Mouse (Mus musculus) E14TG2a.4 (cell line): Measurements from ENCODE around the gene Schip1.

Experiments used
- H3K27me3 ChIP-seq: 2 replicates; pipeline ENCODE4 v1.6.1; 2014; ENCODE audit warnings: low read length, control low read depth; ENCODE audit not compliant: insufficient read depth
- H3K36me3 ChIP-seq: 2 replicates; pipeline ENCODE4 v1.6.1; 2014; ENCODE audit warnings: low read length, control low read depth; ENCODE audit not compliant: insufficient read depth
- H3K4me1 ChIP-seq: replicated peaks from 2 replicates; pipeline ENCODE4 v1.6.1; 2014; ENCODE audit warnings: low read depth, low read length, control low read depth
- H3K4me3 ChIP-seq: replicated peaks from 2 replicates; pipeline ENCODE4 v1.5.1; 2014; ENCODE audit warnings: mild to moderate bottlenecking, low read length
- H3K9me3 ChIP-seq: 2 replicates; pipeline ENCODE4 v1.6.1; 2014; ENCODE audit warnings: low read length, control low read depth
- CTCF ChIP-seq: conservative IDR thresholded peaks from 2 replicates; pipeline ENCODE4 v1.5.1; 2014; ENCODE audit warnings: low read length
- NANOG ChIP-seq: IDR thresholded peaks from 2 replicates; pipeline ENCODE4 v1.6.1; 2014; ENCODE audit warnings: borderline replicate concordance, low read length, mixed read lengths
- POU5F1 ChIP-seq: IDR thresholded peaks from 2 replicates; pipeline ENCODE4 v1.6.1; 2014; ENCODE audit warnings: low read length, borderline replicate concordance

Schip1 gene

DNA sequence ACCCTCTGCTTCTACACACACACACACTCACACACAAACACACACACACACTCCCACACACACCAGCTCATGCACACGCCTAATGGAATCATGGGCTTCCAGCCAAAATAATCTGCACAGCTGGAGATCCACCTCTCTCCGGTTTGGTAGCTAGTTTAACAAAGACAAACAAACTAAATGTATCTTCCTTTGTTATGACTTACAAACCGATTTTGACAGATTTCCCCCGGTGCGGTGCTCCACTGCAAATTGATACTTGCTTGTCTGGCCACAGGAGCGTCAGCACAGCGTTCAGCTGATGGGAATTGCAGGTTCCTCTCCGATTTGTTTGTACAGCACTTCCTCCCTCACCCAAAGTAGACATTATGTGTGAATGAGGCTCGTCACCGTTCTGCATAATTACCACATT, 310.5 kb downstream of the Schip1 start:
- Histone ChIP-seq H3K9me3 (no peaks in the 10 kb centered on the region), H3K27me3 (0 out of 2 replicates have a peak, but pooled peaks cover 2% of the 10 kb centered on the region), H3K4me1 (no peaks in the 10 kb centered on the region), H3K36me3 (no peaks in the 10 kb centered on the region), H3K4me3 (no peak overlapping the region)
- TF ChIP-seq NANOG (no peak), POU5F1 (no peak), CTCF (no peak)

DNA sequence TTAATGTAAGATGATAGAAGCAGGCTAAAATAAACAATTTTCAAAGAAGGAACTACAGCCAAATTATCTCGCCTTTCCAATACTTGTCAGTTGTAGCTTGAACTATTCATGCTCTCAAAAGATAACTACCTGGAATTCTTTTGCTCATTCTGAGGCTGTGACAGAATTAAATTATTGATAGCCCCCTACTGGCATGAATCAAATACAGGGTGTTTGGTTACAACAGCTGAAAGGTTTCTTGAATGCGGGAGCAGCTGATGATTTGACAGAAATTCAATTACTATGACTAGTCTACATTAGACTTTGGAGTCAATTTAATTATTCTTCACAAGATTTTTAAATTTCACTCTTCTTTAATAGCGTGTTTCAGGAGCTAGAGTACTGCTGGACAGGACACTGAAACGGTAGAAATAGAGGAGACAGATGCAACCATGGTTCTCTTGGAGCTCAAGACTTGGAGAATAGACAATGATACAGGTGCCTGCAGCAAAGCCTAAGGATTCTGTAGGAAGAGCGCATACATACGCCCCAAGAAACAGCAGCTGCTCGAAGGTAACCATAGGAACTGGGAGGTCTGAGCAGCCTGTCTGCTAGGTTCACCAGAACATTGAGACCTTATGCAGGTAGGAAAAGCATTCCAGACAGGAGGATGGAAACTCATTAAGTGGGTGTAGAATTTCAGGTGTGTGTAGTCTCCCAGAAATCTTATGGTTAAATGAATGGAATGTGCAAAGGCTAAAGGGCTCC, 313.0 kb downstream of the Schip1 start:
- Histone ChIP-seq H3K4me1 (no peaks in the 10 kb centered on the region), H3K36me3 (no peaks in the 10 kb centered on the region), H3K4me3 (no peak overlapping the region), H3K27me3 (0 out of 2 replicates have a peak, but pooled peaks cover 2% of the 10 kb centered on the region), H3K9me3 (no peaks in the 10 kb centered on the region)
- TF ChIP-seq POU5F1 (no peak), CTCF (no peak), NANOG (no peak)

DNA sequence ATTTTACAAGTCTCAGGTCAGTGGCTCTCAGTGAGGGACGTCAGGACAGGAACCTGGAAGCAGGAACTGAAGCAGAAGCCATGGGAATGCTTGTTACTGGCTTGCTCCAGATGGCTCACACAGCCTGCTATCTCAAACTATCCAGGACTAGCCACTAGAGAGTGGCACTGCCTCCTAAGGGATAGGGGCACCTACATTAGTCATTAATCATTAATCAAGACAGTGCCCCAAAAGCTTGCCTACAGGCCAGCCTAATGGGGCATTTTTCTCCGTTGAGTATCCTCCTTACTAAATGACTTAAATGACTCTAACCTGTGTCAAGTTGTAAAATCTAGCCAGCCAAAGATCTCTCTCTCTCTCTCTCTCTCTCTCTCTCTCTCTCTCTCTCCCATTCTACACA, 314.2 kb downstream of the Schip1 start:
- Histone ChIP-seq H3K36me3 (no peaks in the 10 kb centered on the region), H3K4me1 (no peaks in the 10 kb centered on the region), H3K9me3 (no peaks in the 10 kb centered on the region), H3K27me3 (0 out of 2 replicates have a peak, but pooled peaks cover 2% of the 10 kb centered on the region), H3K4me3 (no peak overlapping the region)
- TF ChIP-seq POU5F1 (no peak), NANOG (no peak), CTCF (no peak)

DNA sequence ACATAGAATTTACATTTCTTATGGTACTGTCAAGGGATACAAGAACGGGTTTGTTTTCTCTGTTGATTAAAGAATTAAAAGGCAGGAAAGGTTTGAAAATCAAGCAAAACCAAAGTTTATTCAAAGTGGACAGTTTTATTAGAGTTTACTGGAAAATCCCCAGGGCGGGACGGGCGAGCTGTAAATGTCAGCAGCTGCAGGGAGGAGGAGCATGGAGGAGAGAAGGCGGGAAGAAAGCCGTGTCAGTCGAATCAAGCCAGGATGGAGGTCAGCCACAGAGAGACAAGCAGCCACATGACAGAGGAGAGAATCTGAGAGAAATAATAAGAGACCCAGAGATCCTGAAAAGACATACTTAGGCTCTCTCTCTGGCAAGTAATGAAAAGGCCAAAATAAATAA, 314.6 kb downstream of the Schip1 start:
- H3K4me1 ChIP-seq, result no peaks in the 10 kb centered on the region
- H3K36me3 ChIP-seq, result no peaks in the 10 kb centered on the region
- no peak for TF ChIP-seq NANOG
- no peak for TF ChIP-seq CTCF
- TF ChIP-seq POU5F1, result no peak
- no peaks in the 10 kb centered on the region for H3K9me3 ChIP-seq
- H3K27me3 ChIP-seq, result 0 out of 2 replicates have a peak, but pooled peaks cover 2% of the 10 kb centered on the region
- no peak overlapping the region for H3K4me3 ChIP-seq

DNA sequence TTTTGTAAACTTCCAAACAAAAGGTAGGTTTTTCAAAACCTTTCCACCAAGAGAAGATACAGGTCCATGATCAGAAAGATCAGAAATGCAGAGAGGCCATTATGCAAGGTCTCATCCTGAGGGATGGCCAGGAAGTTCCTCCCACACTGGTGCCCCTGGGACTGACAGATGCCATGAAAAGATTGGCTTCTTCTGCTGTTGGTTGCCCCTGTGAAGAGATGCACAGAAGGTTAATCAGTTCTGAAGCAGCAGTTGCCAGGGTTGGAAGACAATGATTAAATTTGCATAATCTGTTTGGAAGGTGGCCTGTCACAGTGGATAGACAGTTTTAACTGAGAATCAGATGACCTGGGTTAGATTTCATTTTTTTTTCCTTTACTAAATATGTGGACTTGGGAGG, 319.1 kb downstream of the Schip1 start:
- Histone ChIP-seq H3K4me3 (no peak overlapping the region), H3K4me1 (no peaks in the 10 kb centered on the region), H3K36me3 (no peaks in the 10 kb centered on the region), H3K9me3 (no peaks in the 10 kb centered on the region), H3K27me3 (0 out of 2 replicates have a peak, but pooled peaks cover 4% of the 10 kb centered on the region)
- TF ChIP-seq NANOG, result no peak
- TF ChIP-seq CTCF, result no peak
- no peak for TF ChIP-seq POU5F1

DNA sequence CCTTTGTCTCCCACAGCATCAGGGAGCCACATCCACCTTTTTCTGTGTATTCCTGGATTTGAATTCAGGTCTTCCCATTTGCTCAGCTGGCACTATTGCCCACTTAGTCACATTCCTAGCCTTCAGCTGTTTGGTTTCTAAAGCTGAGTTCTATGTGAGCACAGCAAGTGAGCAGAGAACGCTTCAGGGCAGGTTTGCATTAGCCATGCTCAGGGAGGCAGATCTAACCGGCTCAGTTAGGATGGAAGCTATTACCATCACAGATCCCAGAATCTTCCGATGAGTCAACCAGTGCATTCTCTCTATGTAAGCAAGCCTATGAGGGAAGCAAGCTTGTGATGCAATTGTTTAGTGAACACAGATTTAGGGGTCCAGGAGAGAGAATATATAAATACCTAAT, 320.9 kb downstream of the Schip1 start:
- Histone ChIP-seq H3K4me3 (no peak overlapping the region), H3K9me3 (no peaks in the 10 kb centered on the region), H3K27me3 (0 out of 2 replicates have a peak, but pooled peaks cover 2% of the 10 kb centered on the region), H3K4me1 (no peaks in the 10 kb centered on the region), H3K36me3 (no peaks in the 10 kb centered on the region)
- TF ChIP-seq POU5F1 (no peak), NANOG (no peak), CTCF (no peak)

DNA sequence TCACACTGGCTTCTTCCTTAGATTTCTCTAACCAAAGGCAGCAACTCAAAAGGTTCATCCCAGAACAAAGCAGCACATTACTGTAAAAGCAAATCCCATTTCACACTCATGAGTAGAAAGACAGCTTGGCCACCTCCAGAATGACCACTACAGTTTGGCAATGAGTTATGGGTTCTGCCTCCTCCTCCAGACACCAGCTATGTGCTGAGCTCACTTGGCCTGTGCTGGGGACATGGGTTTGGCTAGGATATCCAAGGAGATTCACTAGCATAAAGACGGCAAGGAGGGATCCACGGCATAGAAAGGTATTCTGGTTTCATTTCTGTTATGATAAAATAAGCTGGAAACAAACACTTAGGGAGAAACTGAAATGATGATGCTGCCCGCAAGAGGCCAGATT, 323.4 kb downstream of the Schip1 start:
- Histone ChIP-seq H3K27me3 (0 out of 2 replicates have a peak, but pooled peaks cover 2% of the 10 kb centered on the region), H3K4me1 (no peaks in the 10 kb centered on the region), H3K4me3 (no peak overlapping the region), H3K36me3 (no peaks in the 10 kb centered on the region), H3K9me3 (no peaks in the 10 kb centered on the region)
- TF ChIP-seq NANOG (no peak), CTCF (no peak), POU5F1 (no peak)

DNA sequence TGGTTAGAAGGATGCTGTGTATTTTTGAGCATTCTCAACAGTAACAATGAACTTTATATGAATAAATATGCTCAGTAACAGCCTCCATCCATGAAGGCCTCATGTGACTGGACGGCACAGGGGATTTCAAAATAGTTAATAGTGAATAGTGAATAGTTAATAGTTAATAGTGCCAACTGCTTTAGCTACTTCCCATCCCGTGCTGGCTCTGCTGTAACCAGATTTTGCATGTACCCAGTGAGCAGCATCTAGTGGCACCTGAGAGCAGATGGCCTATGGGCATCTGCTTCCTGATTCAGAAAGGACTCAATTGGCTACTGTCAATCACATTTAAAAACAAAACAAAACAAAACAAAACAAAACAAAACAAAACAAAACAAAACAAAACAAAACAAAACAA, 329.0 kb downstream of the Schip1 start:
- H3K36me3 ChIP-seq, result no peaks in the 10 kb centered on the region
- H3K4me3 ChIP-seq, result no peak overlapping the region
- TF ChIP-seq CTCF, result no peak
- TF ChIP-seq POU5F1, result no peak
- no peak for TF ChIP-seq NANOG
- H3K27me3 ChIP-seq, result no peaks in the 10 kb centered on the region
- no peaks in the 10 kb centered on the region for H3K9me3 ChIP-seq
- H3K4me1 ChIP-seq, result no peaks in the 10 kb centered on the region

DNA sequence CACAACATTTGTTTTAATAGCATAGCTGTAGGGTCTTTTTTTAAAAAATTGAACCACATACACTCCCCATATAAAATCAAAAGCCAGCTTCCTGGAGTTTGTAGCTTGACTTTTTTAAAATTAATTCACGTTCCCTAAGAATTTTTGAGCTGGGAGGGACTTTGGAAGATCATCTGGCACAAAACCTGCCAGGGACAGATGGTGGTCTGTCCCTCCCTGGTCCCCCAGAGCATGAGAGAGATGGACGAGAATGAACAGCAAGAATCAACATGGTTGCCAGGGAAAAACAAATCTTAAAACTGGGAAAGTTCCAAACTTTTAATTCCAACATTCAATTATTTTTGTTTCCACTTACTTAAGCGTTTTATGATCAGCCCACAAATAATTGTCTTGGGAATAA, 334.1 kb downstream of the Schip1 start:
- Histone ChIP-seq H3K4me3 (no peak overlapping the region), H3K4me1 (no peaks in the 10 kb centered on the region), H3K36me3 (no peaks in the 10 kb centered on the region), H3K9me3 (no peaks in the 10 kb centered on the region), H3K27me3 (no peaks in the 10 kb centered on the region)
- no peak for TF ChIP-seq NANOG
